ENCODE assay signal across 9 mouse cellular contexts in genomic region chr1:81076259-81076658, GRCm38 (mm10). TPM values are rescaled to one million over a fixed set of nuclear protein-coding genes. Genes with fewer than 3 reads are reported as not detected.
A peak's percentile ranks its signal among the peaks of the same experiment; 100 is the strongest.
DNase-seq lines count a peak whose midpoint lies in the region; ATAC-seq lines count a peak whose summit lies in the region.
"Had no signal": no experiment of that assay in that cellular context is flagged by ENCODE, and none has a peak within 500 bp of the region (broad histone marks: within the 10 kb centered on the region; RNA-seq: fewer than 3 reads in every experiment).

No protein-coding gene starts in this region.

- no peaks in the 10 kb centered on the region for H3K36me3 ChIP-seq in embryonic facial prominence, embryonic 14.5 days (ENCODE audit: control insufficient read depth, insufficient read depth, low read length)
- no peaks in the 10 kb centered on the region for H3K36me3 ChIP-seq in embryonic facial prominence, embryonic 10.5 days (replicated peaks)
- no peaks in the 10 kb centered on the region for H3K36me3 ChIP-seq in kidney, embryonic 16.5 days (ENCODE audit: insufficient read depth, low read length)

- no peak overlapping the region for H3K27ac ChIP-seq in embryonic facial prominence, embryonic 14.5 days (replicated peaks; ENCODE audit: low read depth, low read length)
- H3K27ac ChIP-seq in embryonic facial prominence, embryonic 10.5 days (replicated peaks), result no peak overlapping the region
- no peak overlapping the region for H3K27ac ChIP-seq in kidney, embryonic 16.5 days (ENCODE audit: low read length)

- whole genome bisulfite sequencing in embryonic facial prominence, embryonic 14.5 days, result 58% methylated on average over 9 of the region's 9 CpGs
- WGBS in embryonic facial prominence, embryonic 10.5 days, result 59% methylated on average over 9 of the region's 9 CpGs
- 68% methylated on average over 9 of the region's 9 CpGs for WGBS in kidney, embryonic 16.5 days

- H3K4me2 ChIP-seq in embryonic facial prominence, embryonic 14.5 days (ENCODE audit: low read depth, low read length), result no peak overlapping the region
- no peak overlapping the region for H3K4me2 ChIP-seq in kidney, embryonic 16.5 days (replicated peaks; ENCODE audit: low read depth, low read length)

- no peak overlapping the region for H3K9ac ChIP-seq in embryonic facial prominence, embryonic 14.5 days (ENCODE audit: low read depth, low read length)
- no peak overlapping the region for H3K9ac ChIP-seq in kidney, embryonic 16.5 days (replicated peaks; ENCODE audit: low read length)

- peak; percentile 16 for DNase-seq in embryonic facial prominence, embryonic 14.5 days (ENCODE audit: low spot score)
- DNase-seq in embryonic facial prominence, embryonic 10.5 days (ENCODE audit: low spot score), result no peak
- peak; percentile 28 to 37 for DNase-seq in frontal cortex, postnatal 14 days (ENCODE audit: low spot score in 2 of 2)
- DNase-seq in left cerebral cortex, adult 8-10 months (ENCODE audit: low spot score in 2 of 2), result peak; percentile 54 to 64
- DNase-seq in right cerebral cortex, adult 2 months (ENCODE audit: low spot score in 2 of 2), result peak; percentile 60 to 64
- no peak for DNase-seq in kidney, postnatal 14 days
- no peak for DNase-seq in heart, adult 9 months (ENCODE audit: low spot score in 2 of 2)
- DNase-seq: kidney, postnatal 25 days had no signal

- H3K9me3 ChIP-seq in embryonic facial prominence, embryonic 14.5 days (ENCODE audit: control insufficient read depth, low read length), result no peaks in the 10 kb centered on the region
- H3K9me3 ChIP-seq in embryonic facial prominence, embryonic 10.5 days, result no peaks in the 10 kb centered on the region
- no peaks in the 10 kb centered on the region for H3K9me3 ChIP-seq in kidney, embryonic 16.5 days (ENCODE audit: low read length)

- no peaks in the 10 kb centered on the region for H3K27me3 ChIP-seq in embryonic facial prominence, embryonic 14.5 days (replicated peaks; ENCODE audit: control insufficient read depth, insufficient read depth, low read length)
- H3K27me3 ChIP-seq in embryonic facial prominence, embryonic 10.5 days (replicated peaks; ENCODE audit: low read depth, poor library complexity, severe bottlenecking), result no peaks in the 10 kb centered on the region
- no peaks in the 10 kb centered on the region for H3K27me3 ChIP-seq in kidney, embryonic 16.5 days (ENCODE audit: insufficient read depth, low read length)

- H3K4me1 ChIP-seq in embryonic facial prominence, embryonic 14.5 days (ENCODE audit: control insufficient read depth, insufficient read depth, low read length), result no peaks in the 10 kb centered on the region
- H3K4me1 ChIP-seq in embryonic facial prominence, embryonic 10.5 days, result no peaks in the 10 kb centered on the region
- H3K4me1 ChIP-seq in kidney, embryonic 16.5 days (ENCODE audit: insufficient read depth, low read length), result no peaks in the 10 kb centered on the region

- no peak overlapping the region for H3K4me3 ChIP-seq in embryonic facial prominence, embryonic 14.5 days (ENCODE audit: low read depth, low read length)
- H3K4me3 ChIP-seq in embryonic facial prominence, embryonic 10.5 days, result no peak overlapping the region
- no peak overlapping the region for H3K4me3 ChIP-seq in kidney, embryonic 16.5 days (ENCODE audit: low read length)

- peak; percentile 84 for ATAC-seq in embryonic facial prominence, embryonic 14.5 days (ENCODE audit: low read depth)
- no peak for ATAC-seq in kidney, embryonic 16.5 days (ENCODE audit: low FRiP score, low TSS enrichment)

RNA-seq across cellular contexts. Expression of gene Nyap2, which starts 0.5 kb away (rescaled TPM):
- 1.3 and 1.4 TPM in 2 replicates for polyA plus RNA-seq in embryonic facial prominence, embryonic 14.5 days (2014; fragmentation: Nextera tagmentation; extraction: Ambion mirVana)
- polyA plus RNA-seq in embryonic facial prominence, embryonic 10.5 days (2016; fragmentation: Nextera tagmentation; extraction: Ambion mirVana), result 0.26 and 0.27 TPM in 2 replicates
- 10 to 100 TPM; 34.2 to 42.5 (median 39.5) TPM for total RNA-seq in left cerebral cortex, adult 8-10 months (2022)
- polyA plus RNA-seq in kidney, embryonic 16.5 days (2015; fragmentation: Nextera tagmentation; extraction: Ambion mirVana), result 0.05 and 0.09 TPM in 2 replicates

Comparison
In these comparisons a context has a peak if more than half of its experiments do, and no peak if none do; other contexts are left out.
1. DNase-seq: peak in embryonic facial prominence, embryonic 14.5 days (single experiment), frontal cortex, postnatal 14 days (2 of 2), left cerebral cortex, adult 8-10 months (2 of 2) and right cerebral cortex, adult 2 months (2 of 2); none in embryonic facial prominence, embryonic 10.5 days (single experiment), kidney, postnatal 14 days (single experiment) and heart, adult 9 months (0 of 2).